Mouse (Mus musculus) lung, adult 2 months (tissue): ENCODE data around the gene Sap30.

Experiments used
- CTCF ChIP-seq: fragments of 200-500 bp; IDR thresholded peaks from 2 replicates; pipeline ENCODE4 v1.5.1; 2011; ENCODE audit warnings: mild to moderate bottlenecking, low read length, control low read depth; ENCODE audit not compliant: insufficient read depth
- POLR2A ChIP-seq: fragments of 200-500 bp; IDR thresholded peaks from 2 replicates; pipeline ENCODE4 v1.6.1; 2011; ENCODE audit warnings: low read depth, mild to moderate bottlenecking, control low read depth, low read length, borderline replicate concordance; ENCODE audit errors: extremely low read depth

- no peak for TF ChIP-seq CTCF
- TF ChIP-seq POLR2A = no peak
Measured at GRCm38 (mm10) chr8:57432802-57433201, 54.9 kb downstream of the Sap30 start.
